Mouse (Mus musculus): ENCODE results near the gene Gck. TPM values are rescaled to one million over a fixed set of nuclear protein-coding genes. Genes with fewer than 3 reads are reported as not detected.
"Not testable (repeated sequence)": the region's sequence is repeated elsewhere in the genome, so short reads cannot be mapped to it uniquely, and the experiment has no call there.

Gene Gck
- polyA plus RNA-seq, 1 experiment from 2014 or later, result 11.2 TPM

GRCm38 (mm10) chr11:5904357-5904756 lies 45.5 kb downstream of the Gck start:
- no peak overlapping the region for H3K4me2 ChIP-seq
- H3K4me1 ChIP-seq, result peaks cover 25% of the 10 kb centered on the region
- H3K27ac ChIP-seq, result no peak overlapping the region
- H3K27me3 ChIP-seq (replicated peaks), result no peaks in the 10 kb centered on the region
- H3K36me3 ChIP-seq (replicated peaks), result no peaks in the 10 kb centered on the region
- WGBS, result 89% methylated on average over 19 of the region's 19 CpGs
- no peak for ATAC-seq (replicated peaks)
- no peaks in the 10 kb centered on the region for H3K9me3 ChIP-seq
- no peak overlapping the region for H3K9ac ChIP-seq
- H3K4me3 ChIP-seq, result no peak overlapping the region

GRCm38 (mm10) chr11:5903844-5904243 lies 46.0 kb downstream of the Gck start:
- H3K4me3 ChIP-seq, result no peak overlapping the region
- no peaks in the 10 kb centered on the region for H3K36me3 ChIP-seq (replicated peaks)
- no peak overlapping the region for H3K27ac ChIP-seq
- peaks cover 25% of the 10 kb centered on the region for H3K4me1 ChIP-seq
- WGBS, result 96% methylated on average over 2 of the region's 2 CpGs
- no peak for ATAC-seq (replicated peaks)
- 0 out of 2 replicates have a peak, but pooled peaks cover 3% of the 10 kb centered on the region for H3K27me3 ChIP-seq (replicated peaks)
- H3K9me3 ChIP-seq, result no peaks in the 10 kb centered on the region
- H3K9ac ChIP-seq, result no peak overlapping the region
- no peak overlapping the region for H3K4me2 ChIP-seq

- WGBS, result 3% methylated on average over 6 of the region's 6 CpGs
- ATAC-seq (replicated peaks), result peak; percentile 71
- H3K4me1 ChIP-seq, result peaks cover 25% of the 10 kb centered on the region
These were observed 47.5 kb downstream of the Gck start for GRCm38 (mm10) chr11:5902390-5902789.

GRCm38 (mm10) chr11:5901950-5902349 lies 47.9 kb downstream of the Gck start:
- ATAC-seq (replicated peaks), result peak; percentile 94
- Histone ChIP-seq H3K9ac (peak overlapping the region; percentile 57), H3K27ac (peak overlapping the region; percentile 88), H3K4me1 (peaks cover 25% of the 10 kb centered on the region), H3K4me3 (peak overlapping the region; percentile 47), H3K9me3 (no peaks in the 10 kb centered on the region), H3K36me3 (replicated peaks) (no peaks in the 10 kb centered on the region), H3K27me3 (replicated peaks) (0 out of 2 replicates have a peak, but pooled peaks cover 3% of the 10 kb centered on the region), H3K4me2 (peak overlapping the region; percentile 74)
- WGBS, result under 1% methylated on average over 32 of the region's 32 CpGs

More at GRCm38 (mm10) chr11:5902390-5902789, 47.5 kb downstream of the Gck start:
- no peaks in the 10 kb centered on the region for H3K9me3 ChIP-seq
- H3K27ac ChIP-seq, result peak overlapping the region; percentile 88
- H3K36me3 ChIP-seq (replicated peaks), result no peaks in the 10 kb centered on the region
- H3K4me3 ChIP-seq, result peak overlapping the region; percentile 47
- peak overlapping the region; percentile 57 for H3K9ac ChIP-seq
- peak overlapping the region; percentile 74 for H3K4me2 ChIP-seq
- 0 out of 2 replicates have a peak, but pooled peaks cover 3% of the 10 kb centered on the region for H3K27me3 ChIP-seq (replicated peaks)

- Histone ChIP-seq H3K36me3 (replicated peaks) (no peaks in the 10 kb centered on the region), H3K27ac (peak overlapping the region; percentile 88), H3K4me3 (peak overlapping the region; percentile 47), H3K4me2 (peak overlapping the region; percentile 74), H3K9me3 (no peaks in the 10 kb centered on the region), H3K4me1 (peaks cover 25% of the 10 kb centered on the region), H3K27me3 (replicated peaks) (0 out of 2 replicates have a peak, but pooled peaks cover 3% of the 10 kb centered on the region), H3K9ac (peak overlapping the region; percentile 57)
- peak; percentile 1; the same call in 1 of the 2 replicates for ATAC-seq (replicated peaks)
- WGBS, result 19% methylated on average over 3 of the region's 3 CpGs
These were observed 48.6 kb downstream of the Gck start for GRCm38 (mm10) chr11:5901320-5901719.

- WGBS, result 93% methylated on average over 10 of the region's 10 CpGs
- no peak for ATAC-seq (replicated peaks)
- Histone ChIP-seq H3K27me3 (replicated peaks) (0 out of 2 replicates have a peak, but pooled peaks cover 3% of the 10 kb centered on the region), H3K36me3 (replicated peaks) (no peaks in the 10 kb centered on the region), H3K4me1 (peaks cover 25% of the 10 kb centered on the region), H3K4me2 (no peak overlapping the region), H3K4me3 (no peak overlapping the region), H3K9ac (no peak overlapping the region), H3K9me3 (no peaks in the 10 kb centered on the region), H3K27ac (no peak overlapping the region)
These were observed 50.6 kb downstream of the Gck start for GRCm38 (mm10) chr11:5899286-5899685.

GRCm38 (mm10) chr11:5898531-5898930 lies 51.4 kb downstream of the Gck start, which contains the start of gene Myl7:
Myl7 (minus strand) TSS chr11:5898782.
- Histone ChIP-seq H3K36me3 (replicated peaks) (no peaks in the 10 kb centered on the region), H3K4me1 (peaks cover 25% of the 10 kb centered on the region), H3K9ac (no peak within 1 kb of the TSS), H3K27ac (no peak within 1 kb of the TSS), H3K9me3 (no peaks in the 10 kb centered on the region), H3K4me2 (no peak within 1 kb of the TSS), H3K4me3 (no peak within 1 kb of the TSS), H3K27me3 (replicated peaks) (0 out of 2 replicates have a peak, but pooled peaks cover 3% of the 10 kb centered on the region)
- ATAC-seq (replicated peaks), result no peak
- WGBS, result 77% methylated on average over 5 of the region's 5 CpGs

GRCm38 (mm10) chr11:5897839-5898238 lies 52.0 kb downstream of the Gck start:
- no peak overlapping the region for H3K4me3 ChIP-seq
- peaks cover 22% of the 10 kb centered on the region for H3K4me1 ChIP-seq
- no peak for ATAC-seq (replicated peaks)
- H3K9ac ChIP-seq, result no peak overlapping the region
- H3K36me3 ChIP-seq (replicated peaks), result no peaks in the 10 kb centered on the region
- H3K27me3 ChIP-seq (replicated peaks), result 0 out of 2 replicates have a peak, but pooled peaks cover 3% of the 10 kb centered on the region
- H3K9me3 ChIP-seq, result no peaks in the 10 kb centered on the region
- no peak overlapping the region for H3K27ac ChIP-seq
- no peak overlapping the region for H3K4me2 ChIP-seq
- WGBS, result 15% methylated on average over 10 of the region's 10 CpGs

- Histone ChIP-seq H3K27me3 (replicated peaks) (0 out of 2 replicates have a peak, but pooled peaks cover 3% of the 10 kb centered on the region), H3K27ac (no peak overlapping the region), H3K4me2 (no peak overlapping the region), H3K9me3 (no peaks in the 10 kb centered on the region), H3K36me3 (replicated peaks) (no peaks in the 10 kb centered on the region), H3K9ac (no peak overlapping the region), H3K4me1 (peaks cover 16% of the 10 kb centered on the region), H3K4me3 (no peak overlapping the region)
- no peak for ATAC-seq (replicated peaks)
- WGBS, result 17% methylated on average over 16 of the region's 16 CpGs
These were observed 52.7 kb downstream of the Gck start for GRCm38 (mm10) chr11:5897230-5897629.

- Histone ChIP-seq H3K27me3 (replicated peaks) (no peaks in the 10 kb centered on the region), H3K27ac (no peak overlapping the region), H3K36me3 (replicated peaks) (no peaks in the 10 kb centered on the region), H3K9me3 (no peaks in the 10 kb centered on the region), H3K9ac (no peak overlapping the region), H3K4me1 (no peaks in the 10 kb centered on the region), H3K4me2 (no peak overlapping the region), H3K4me3 (no peak overlapping the region)
- no peak for ATAC-seq (replicated peaks)
- WGBS, result 77% methylated on average over 6 of the region's 6 CpGs
These were observed 56.1 kb downstream of the Gck start for GRCm38 (mm10) chr11:5893807-5894206.

- no peaks in the 10 kb centered on the region for H3K4me1 ChIP-seq
- H3K27ac ChIP-seq, result no peak overlapping the region
- 54% methylated on average over 4 of the region's 4 CpGs for WGBS
- H3K9ac ChIP-seq, result no peak overlapping the region
- no peak overlapping the region for H3K4me2 ChIP-seq
- no peaks in the 10 kb centered on the region for H3K9me3 ChIP-seq
- H3K4me3 ChIP-seq, result no peak overlapping the region
- H3K27me3 ChIP-seq (replicated peaks), result no peaks in the 10 kb centered on the region
- no peaks in the 10 kb centered on the region for H3K36me3 ChIP-seq (replicated peaks)
- ATAC-seq (replicated peaks), result no peak
These were observed 57.0 kb downstream of the Gck start for GRCm38 (mm10) chr11:5892810-5893368.

- WGBS, result 71% methylated on average over 8 of the region's 8 CpGs
- Histone ChIP-seq H3K4me3 (no peak overlapping the region), H3K9me3 (no peaks in the 10 kb centered on the region), H3K36me3 (replicated peaks) (no peaks in the 10 kb centered on the region), H3K9ac (no peak overlapping the region), H3K27ac (no peak overlapping the region), H3K4me1 (peaks cover 3% of the 10 kb centered on the region), H3K27me3 (replicated peaks) (no peaks in the 10 kb centered on the region), H3K4me2 (no peak overlapping the region)
- no peak for ATAC-seq (replicated peaks)
These were observed 57.7 kb downstream of the Gck start for GRCm38 (mm10) chr11:5892151-5892591.

- 70% methylated on average over 5 of the region's 5 CpGs for WGBS
- H3K4me1 ChIP-seq; H3K27ac ChIP-seq; H3K4me2 ChIP-seq; H3K27me3 ChIP-seq (replicated peaks); H3K36me3 ChIP-seq (replicated peaks); H3K9ac ChIP-seq; H3K9me3 ChIP-seq; ATAC-seq (replicated peaks); H3K4me3 ChIP-seq: not testable (repeated sequence)
These were observed 61.3 kb downstream of the Gck start for GRCm38 (mm10) chr11:5888563-5888962.
